Mouse (Mus musculus) bone marrow, adult 2 months (tissue): ENCODE results near the gene Fam160a1. TPM values are rescaled to one million over a fixed set of nuclear protein-coding genes. Genes with fewer than 3 reads are reported as not detected.

Experiments used
- H3K27ac ChIP-seq: fragments of 200-500 bp; 2 replicates; pipeline ENCODE4 v1.5.1; 2012; ENCODE audit warnings: low read depth, mild to moderate bottlenecking, control low read depth, inconsistent platforms, low read length; ENCODE audit not compliant: control insufficient read depth, poor library complexity, insufficient read depth
- H3K4me1 ChIP-seq: fragments of 200-500 bp; 2 replicates; pipeline ENCODE4 v1.6.1; 2011; ENCODE audit warnings: low read length; ENCODE audit not compliant: control insufficient read depth, insufficient read depth
- H3K4me3 ChIP-seq: fragments of 200-500 bp; replicated peaks from 2 replicates; pipeline ENCODE3; 2011; ENCODE audit warnings: mild to moderate bottlenecking, low read depth, low read length, control low read depth; ENCODE audit not compliant: control insufficient read depth
- CTCF ChIP-seq: fragments of 200-500 bp; IDR thresholded peaks from 2 replicates; pipeline ENCODE4 v1.5.1; 2011; ENCODE audit warnings: low read length, control low read depth; ENCODE audit not compliant: control insufficient read depth, insufficient read depth
- POLR2A ChIP-seq: fragments of 200-500 bp; IDR thresholded peaks from 2 replicates; pipeline ENCODE4 v1.6.1; 2011; ENCODE audit warnings: low read depth, mild to moderate bottlenecking, control low read depth, low read length, borderline replicate concordance; ENCODE audit not compliant: control insufficient read depth
- WGBS: fragments of 180-500 bp; shearing (Covaris S2); methylation state at CpG from one replicate; pipeline ENCODE4 v1.1.7; 2018; 5-methylcytosine and 5-hydroxymethylcytosine counted together
- polyA plus RNA-seq: library from polyadenylated mRNA; stranded (reverse); fragments of >200 nt; gene quantifications from 2 replicates; pipeline ENCODE4 v1.2.4, GENCODE M21; 2011; ENCODE audit warnings: low replicate concordance; ENCODE audit not compliant: missing spikeins, insufficient read depth, insufficient read length

The Fam160a1 gene
- polyA plus RNA-seq = not detected in 2 replicates

- no peak within 1 kb of the TSS for H3K4me3 ChIP-seq
- TF ChIP-seq CTCF = no peak
- TF ChIP-seq POLR2A = no peak
- no peaks in the 10 kb centered on the region for H3K4me1 ChIP-seq
- WGBS = 75% methylated on average over 2 of the region's 2 CpGs
- H3K27ac ChIP-seq = no peak within 1 kb of the TSS
Measured at GRCm38 (mm10) chr3:85817191-85817590, at the start of gene Fam160a1. Fam160a1 (minus strand) TSS chr3:85817291.

- no peak for TF ChIP-seq CTCF
- no peak for TF ChIP-seq POLR2A
- no peak overlapping the region for H3K27ac ChIP-seq
- WGBS = 71% methylated on average over 3 of the region's 3 CpGs
- no peak overlapping the region for H3K4me3 ChIP-seq
- H3K4me1 ChIP-seq = peaks cover 1% of the 10 kb centered on the region; the same call in 1 of the 2 replicates
Measured at GRCm38 (mm10) chr3:85863996-85864395, 46.9 kb upstream of the Fam160a1 start.

- Histone ChIP-seq H3K27ac (no peak overlapping the region), H3K4me1 (peaks cover 1% of the 10 kb centered on the region; the same call in 1 of the 2 replicates), H3K4me3 (no peak overlapping the region)
- no peak for TF ChIP-seq CTCF
- no peak for TF ChIP-seq POLR2A
- 76% methylated on average over 2 of the region's 2 CpGs for WGBS
Measured at GRCm38 (mm10) chr3:85862886-85863285, 45.8 kb upstream of the Fam160a1 start.

- Histone ChIP-seq H3K4me1 (peaks cover 1% of the 10 kb centered on the region; the same call in 1 of the 2 replicates), H3K4me3 (no peak overlapping the region), H3K27ac (no peak overlapping the region)
- 14% methylated on average over 5 of the region's 5 CpGs for WGBS
- TF ChIP-seq CTCF (no peak), POLR2A (no peak)
Measured at GRCm38 (mm10) chr3:85860996-85861395, 43.9 kb upstream of the Fam160a1 start.

- H3K4me3 ChIP-seq = no peak overlapping the region
- TF ChIP-seq POLR2A (no peak), CTCF (no peak)
- 83% methylated on average over 6 of the region's 6 CpGs for WGBS
- peaks cover 1% of the 10 kb centered on the region; the same call in 1 of the 2 replicates for H3K4me1 ChIP-seq
- H3K27ac ChIP-seq = no peak overlapping the region
Measured at GRCm38 (mm10) chr3:85859311-85859710, 42.2 kb upstream of the Fam160a1 start.

GRCm38 (mm10) chr3:85858140-85859135, 41.3 kb upstream of the Fam160a1 start:
- TF ChIP-seq POLR2A (no peak), CTCF (no peak)
- 32% methylated on average over 11 of the region's 11 CpGs for WGBS
- no peak overlapping the region for H3K4me3 ChIP-seq
- no peak overlapping the region for H3K27ac ChIP-seq
- peaks cover 1% of the 10 kb centered on the region; the same call in 1 of the 2 replicates for H3K4me1 ChIP-seq

GRCm38 (mm10) chr3:85857083-85857482, 40.0 kb upstream of the Fam160a1 start:
- no peak overlapping the region for H3K27ac ChIP-seq
- 7% methylated on average over 4 of the region's 4 CpGs for WGBS
- TF ChIP-seq POLR2A = no peak
- TF ChIP-seq CTCF = no peak
- H3K4me3 ChIP-seq = no peak overlapping the region
- H3K4me1 ChIP-seq = peaks cover 1% of the 10 kb centered on the region; the same call in 1 of the 2 replicates

- TF ChIP-seq POLR2A = no peak
- TF ChIP-seq CTCF = no peak
- peaks cover 1% of the 10 kb centered on the region; the same call in 1 of the 2 replicates for H3K4me1 ChIP-seq
- 76% methylated on average over 5 of the region's 5 CpGs for WGBS
- H3K27ac ChIP-seq = no peak overlapping the region
- no peak overlapping the region for H3K4me3 ChIP-seq
Measured at GRCm38 (mm10) chr3:85855947-85856346, 38.9 kb upstream of the Fam160a1 start.
